Mouse (Mus musculus) kidney, adult 2 months (tissue): ENCODE results near the gene Kat2b.
"Not testable (repeated sequence)": the region's sequence is repeated elsewhere in the genome, so short reads cannot be mapped to it uniquely, and the experiment has no call there.

Source experiments
- CTCF ChIP-seq: fragments of 200-500 bp; conservative IDR thresholded peaks from 2 replicates; pipeline ENCODE4 v1.5.1; 2011; ENCODE audit warnings: low read depth, mild to moderate bottlenecking, control low read depth, low read length, moderate library complexity, mixed read lengths; ENCODE audit not compliant: insufficient read depth, insufficient read length
- POLR2A ChIP-seq: fragments of 200-500 bp; IDR thresholded peaks from one replicate; pipeline ENCODE4 v1.6.1; 2011; ENCODE audit warnings: low read depth, low read length, control low read depth

DNA sequence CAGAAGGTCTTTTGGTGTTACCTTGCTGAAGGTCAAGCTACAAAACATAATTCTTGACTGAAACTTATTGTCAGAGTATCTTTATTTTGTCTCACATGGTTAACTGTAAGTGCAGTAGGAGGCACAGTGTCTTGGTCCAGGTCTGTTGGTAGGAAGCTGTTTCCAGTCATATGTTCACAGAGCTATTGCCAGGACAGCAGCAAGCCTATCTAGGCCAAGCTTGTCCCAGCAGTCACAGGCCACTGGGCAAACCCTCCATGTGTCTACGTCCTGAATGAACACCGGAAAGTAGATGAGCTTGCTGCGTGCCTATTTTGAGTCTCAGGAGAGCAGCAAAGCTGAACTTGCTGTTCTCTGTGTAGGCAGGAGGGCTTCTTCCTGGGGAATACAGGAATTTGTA lies 152.3 kb downstream of the Kat2b start:
- not testable (repeated sequence) for TF ChIP-seq POLR2A, CTCF
